Mouse (Mus musculus) E14TG2a.4 (cell line): ENCODE measurements around the gene Camk1.

Source experiments
- CTCF ChIP-seq: conservative IDR thresholded peaks from 2 replicates; pipeline ENCODE4 v1.5.1; 2014; ENCODE audit warnings: low read length
- NANOG ChIP-seq: IDR thresholded peaks from 2 replicates; pipeline ENCODE4 v1.6.1; 2014; ENCODE audit warnings: borderline replicate concordance, low read length, mixed read lengths
- POU5F1 ChIP-seq: IDR thresholded peaks from 2 replicates; pipeline ENCODE4 v1.6.1; 2014; ENCODE audit warnings: low read length, borderline replicate concordance

- TF ChIP-seq CTCF (no peak), POU5F1 (no peak), NANOG (no peak)
Measured at GRCm38 (mm10) chr6:113286316-113286715, 57.5 kb downstream of the Camk1 start.
